Mouse (Mus musculus) MEL (cell line): Measurements from ENCODE around the gene Pkdcc. TPM values are rescaled to one million over a fixed set of nuclear protein-coding genes. Genes with fewer than 3 reads are reported as not detected.

Experiments
- DNase-seq: peaks from one replicate; pipeline ENCODE4 v3.0.0; 2011; ENCODE audit warnings: low read depth, low spot score
- H3K27ac ChIP-seq: 2 replicates; pipeline ENCODE4 v1.5.1; 2012; ENCODE audit warnings: low read depth, mild to moderate bottlenecking, control low read depth, low read length, moderate library complexity; ENCODE audit not compliant: control insufficient read depth
- H3K27me3 ChIP-seq, 2 experiments: fragments of 150-350 bp in 1 of 2; sonication (generic) in 1 of 2; 2 replicates each; pipeline ENCODE4 v1.6.1; 2012; ENCODE audit warnings: low read length in 2 of 2, mild to moderate bottlenecking in 2 of 2, improper control_type of control experiment in 1 of 2, moderate library complexity in 1 of 2; ENCODE audit not compliant: insufficient read depth in 2 of 2, control insufficient read depth in 1 of 2
- H3K36me3 ChIP-seq, 2 experiments: 2 replicates each; pipeline ENCODE4 v1.6.1; 2012 to 2014; ENCODE audit warnings: low read length in 2 of 2, improper control_type of control experiment in 1 of 2, inconsistent platforms in 1 of 2, mild to moderate bottlenecking in 1 of 2; ENCODE audit not compliant: insufficient read depth in 2 of 2, control insufficient read depth in 1 of 2
- H3K4me1 ChIP-seq, 2 experiments: fragments of 150-350 bp in 1 of 2; sonication (generic) in 1 of 2; 2 replicates each; pipeline ENCODE4 v1.6.1; 2012; ENCODE audit warnings: low read length in 2 of 2, improper control_type of control experiment in 1 of 2, mild to moderate bottlenecking in 1 of 2; ENCODE audit not compliant: insufficient read depth in 2 of 2, control insufficient read depth in 1 of 2
- H3K4me3 ChIP-seq, 2 experiments: fragments of 150-350 bp in 1 of 2; sonication (generic) in 1 of 2; 2 replicates each; pipeline ENCODE4 v1.5.1; 2012; ENCODE audit warnings: low read depth in 2 of 2, low read length in 2 of 2, mild to moderate bottlenecking in 2 of 2, moderate library complexity in 2 of 2, control low read depth in 1 of 2, improper control_type of control experiment in 1 of 2; ENCODE audit not compliant: control insufficient read depth in 1 of 2, insufficient read depth in 1 of 2
- H3K79me2 ChIP-seq: 2 replicates; pipeline ENCODE4 v1.6.1; 2012; ENCODE audit warnings: mild to moderate bottlenecking, low read length, moderate library complexity; ENCODE audit not compliant: control insufficient read depth, poor library complexity, insufficient read depth
- H3K9ac ChIP-seq: 2 replicates; pipeline ENCODE4 v1.6.1; 2012; ENCODE audit warnings: low read depth, mild to moderate bottlenecking, control low read depth, low read length, moderate library complexity; ENCODE audit not compliant: control insufficient read depth, poor library complexity, severe bottlenecking
- H3K9me3 ChIP-seq: fragments of 150-350 bp; sonication (generic); replicated peaks from 2 replicates; pipeline ENCODE4 v1.6.1; 2012; ENCODE audit warnings: mild to moderate bottlenecking, low read length, improper control_type of control experiment, moderate library complexity; ENCODE audit not compliant: insufficient read depth
- BHLHE40 ChIP-seq: IDR thresholded peaks from 2 replicates; pipeline ENCODE4 v1.6.1; 2012; ENCODE audit warnings: low read depth, mild to moderate bottlenecking, inconsistent platforms, low read length, improper control_type of control experiment, borderline replicate concordance
- CHD1 ChIP-seq: IDR thresholded peaks from 2 replicates; pipeline ENCODE4 v1.6.1; 2012; ENCODE audit warnings: low read depth, mild to moderate bottlenecking, inconsistent platforms, low read length, improper control_type of control experiment
- CTCF ChIP-seq, 3 experiments: IDR thresholded peaks in 2 of 3; conservative IDR thresholded peaks in 1 of 3; 2 replicates each; pipeline ENCODE4 v1.5.1; 2011 to 2012; ENCODE audit warnings: low read length in 3 of 3, low read depth in 2 of 3, mild to moderate bottlenecking in 2 of 3, improper control_type of control experiment in 1 of 3, inconsistent platforms in 1 of 3, mixed read lengths in 1 of 3, moderate library complexity in 1 of 3; ENCODE audit not compliant: control insufficient read depth in 1 of 3, insufficient read depth in 1 of 3, poor library complexity in 1 of 3, severe bottlenecking in 1 of 3
- E2F4 ChIP-seq: IDR thresholded peaks from 2 replicates; pipeline ENCODE4 v1.6.1; 2011; ENCODE audit warnings: low read depth, low read length, improper control_type of control experiment, borderline replicate concordance
- EP300 ChIP-seq, 2 experiments: IDR thresholded peaks; 2 replicates each; pipeline ENCODE4 v1.6.1; 2011; ENCODE audit warnings: improper control_type of control experiment in 2 of 2, low read length in 2 of 2, low read depth in 1 of 2, mild to moderate bottlenecking in 1 of 2
- GATA1 ChIP-seq: IDR thresholded peaks from 2 replicates; pipeline ENCODE4 v1.6.1; 2011; ENCODE audit warnings: low read depth, low read length, improper control_type of control experiment
- KAT2A ChIP-seq: conservative IDR thresholded peaks from 2 replicates; pipeline ENCODE4 v1.6.1; 2012; ENCODE audit warnings: low read depth, low read length, improper control_type of control experiment, inconsistent platforms
- MAFK ChIP-seq: IDR thresholded peaks from 2 replicates; pipeline ENCODE4 v1.6.1; 2011; ENCODE audit warnings: low read depth, mild to moderate bottlenecking, low read length, improper control_type of control experiment, borderline replicate concordance
- MAZ ChIP-seq: IDR thresholded peaks from 2 replicates; pipeline ENCODE4 v1.6.1; 2012; ENCODE audit warnings: low read depth, mild to moderate bottlenecking, inconsistent platforms, low read length, improper control_type of control experiment
- MEF2A ChIP-seq: IDR thresholded peaks from 2 replicates; pipeline ENCODE4 v1.6.1; 2014; ENCODE audit warnings: low read depth, mild to moderate bottlenecking, inconsistent platforms, low read length, improper control_type of control experiment; ENCODE audit not compliant: poor library complexity, insufficient replicate concordance, severe bottlenecking; ENCODE audit errors: extremely low read depth
- MXI1 ChIP-seq: IDR thresholded peaks from 2 replicates; pipeline ENCODE4 v1.6.1; 2011; ENCODE audit warnings: mild to moderate bottlenecking, low read depth, low read length, improper control_type of control experiment
- MYB ChIP-seq: IDR thresholded peaks from 2 replicates; pipeline ENCODE4 v1.6.1; 2011; ENCODE audit warnings: mild to moderate bottlenecking, low read depth, low read length, improper control_type of control experiment
- NELFE ChIP-seq: IDR thresholded peaks from 2 replicates; pipeline ENCODE4 v1.6.1; 2011; ENCODE audit warnings: low read depth, low read length, improper control_type of control experiment
- RCOR1 ChIP-seq: IDR thresholded peaks from 2 replicates; pipeline ENCODE4 v1.6.1; 2012; ENCODE audit warnings: low read depth, mild to moderate bottlenecking, inconsistent platforms, low read length, improper control_type of control experiment
- SIN3A ChIP-seq: IDR thresholded peaks from 2 replicates; pipeline ENCODE4 v1.6.1; 2012; ENCODE audit warnings: low read length, improper control_type of control experiment, inconsistent platforms
- TAL1 ChIP-seq: IDR thresholded peaks from 2 replicates; pipeline ENCODE4 v1.6.1; 2012; ENCODE audit warnings: mild to moderate bottlenecking, inconsistent platforms, low read length, moderate library complexity, mixed read lengths
- TCF12 ChIP-seq: IDR thresholded peaks from 2 replicates; pipeline ENCODE4 v1.6.1; 2014; ENCODE audit warnings: low read depth, mild to moderate bottlenecking, inconsistent platforms, low read length, improper control_type of control experiment, moderate library complexity
- ZC3H11A ChIP-seq: IDR thresholded peaks from 2 replicates; pipeline ENCODE4 v1.6.1; 2012; ENCODE audit warnings: low read depth, mild to moderate bottlenecking, inconsistent platforms, low read length, improper control_type of control experiment
- ZKSCAN1 ChIP-seq: IDR thresholded peaks from 2 replicates; pipeline ENCODE4 v1.6.1; 2012; ENCODE audit warnings: low read depth, mild to moderate bottlenecking, inconsistent platforms, low read length, improper control_type of control experiment, moderate library complexity
- polyA plus RNA-seq, 2 experiments: library from polyadenylated mRNA; stranded (reverse) in 1 of 2; unstranded in 1 of 2; fragments of >175 nt in 1 of 2; fragments of >200 nt in 1 of 2; gene quantifications; 2 replicates each; pipeline versions ENCODE4 v1.2.1 to v1.2.4; 2012; ENCODE audit warnings: low replicate concordance in 2 of 2, low read depth in 1 of 2; ENCODE audit not compliant: insufficient read length in 2 of 2, insufficient read depth in 1 of 2, missing spikeins in 1 of 2
- total RNA-seq: library from RNA; depleted of rRNA; stranded (reverse); fragments of 300-350 nt; gene quantifications from 2 replicates; pipeline ENCODE4 v1.2.3, GENCODE M21; 2012

The Pkdcc gene
- total and polyA plus RNA-seq, 3 experiments, result not detected

- no peak for DNase-seq
- peaks cover 0 to 2% of the 10 kb centered on the region in 2 experiments; a peak in 1 of 4 replicates for H3K36me3 ChIP-seq
- H3K27ac ChIP-seq, result no peak overlapping the region
- no peak overlapping the region for H3K9ac ChIP-seq
- H3K4me1 ChIP-seq, result peaks cover 0 to 19% of the 10 kb centered on the region in 2 experiments; a peak in 1 of 4 replicates
- no peaks in the 10 kb centered on the region for H3K27me3 ChIP-seq
- H3K9me3 ChIP-seq, result no peaks in the 10 kb centered on the region
- peaks cover 2% of the 10 kb centered on the region; the same call in 1 of the 2 replicates for H3K79me2 ChIP-seq
- peak; percentile 25; the same call in 1 of the 2 replicates for TF ChIP-seq GATA1
- no peak for TF ChIP-seq CHD1
- no peak overlapping the region for H3K4me3 ChIP-seq
These were observed 57.5 kb downstream of the Pkdcc start for GRCm38 (mm10) chr17:83272641-83273040.

- Histone ChIP-seq H3K9me3 (no peaks in the 10 kb centered on the region), H3K4me1 (peaks cover 0 to 23% of the 10 kb centered on the region in 2 experiments; a peak in 2 of 4 replicates), H3K79me2 (peaks cover 2% of the 10 kb centered on the region; the same call in 1 of the 2 replicates), H3K27me3 (no peaks in the 10 kb centered on the region), H3K36me3 (peaks cover 0 to 7% of the 10 kb centered on the region in 2 experiments; a peak in 2 of 4 replicates), H3K9ac (no peak overlapping the region), H3K4me3 (no peak overlapping the region), H3K27ac (no peak overlapping the region)
- no peak for DNase-seq
- TF ChIP-seq CTCF (IDR thresholded peaks at IDR 0.05 in 2 of 3, conservative IDR thresholded peaks at IDR 0.05 in 1 of 3; ENCODE audit: control insufficient read depth in 1 of 3, insufficient read depth in 1 of 3, low read depth in 2 of 3, low read length in 3 of 3, poor library complexity in 1 of 3, severe bottlenecking in 1 of 3) (no peak), MAZ (no peak), MYB (no peak), ZKSCAN1 (no peak), ZC3H11A (no peak), EP300 (IDR thresholded peaks at IDR 0.05; ENCODE audit: low read depth in 1 of 2, low read length in 2 of 2) (no peak), MAFK (no peak), NELFE (no peak), RCOR1 (no peak), KAT2A (no peak), TCF12 (no peak), E2F4 (no peak), TAL1 (no peak), BHLHE40 (no peak), MEF2A (no peak), MXI1 (no peak), SIN3A (no peak)
These were observed 58.5 kb downstream of the Pkdcc start for GRCm38 (mm10) chr17:83273636-83274035.
